Mouse (Mus musculus) bone marrow macrophage, adult 2 months (primary cell): Measurements from ENCODE around the gene Kcnj2. TPM values are rescaled to one million over a fixed set of nuclear protein-coding genes. Genes with fewer than 3 reads are reported as not detected.

Experiments
- H3K27ac ChIP-seq: 2 replicates; pipeline ENCODE4 v1.5.1; 2012; ENCODE audit warnings: low read depth, low read length; ENCODE audit not compliant: insufficient read depth
- H3K4me1 ChIP-seq: 2 replicates; pipeline ENCODE4 v1.6.1; 2012; ENCODE audit warnings: low read length; ENCODE audit not compliant: control insufficient read depth, insufficient read depth
- H3K4me3 ChIP-seq: 2 replicates; pipeline ENCODE4 v1.5.1; 2012; ENCODE audit warnings: mild to moderate bottlenecking, low read length, moderate library complexity; ENCODE audit not compliant: insufficient read depth
- CTCF ChIP-seq: IDR thresholded peaks from 2 replicates; pipeline ENCODE4 v1.5.1; 2012; ENCODE audit warnings: low read depth, mild to moderate bottlenecking, low read length, moderate library complexity
- POLR2A ChIP-seq: IDR thresholded peaks from 2 replicates; pipeline ENCODE4 v1.6.1; 2012; ENCODE audit warnings: mild to moderate bottlenecking, low read depth, low read length, borderline replicate concordance
- polyA plus RNA-seq: library from polyadenylated mRNA; stranded (reverse); fragments of >200 nt; gene quantifications from 2 replicates; pipeline ENCODE4 v1.2.4, GENCODE M21; 2012; ENCODE audit not compliant: missing spikeins, insufficient read depth, insufficient read length

Gene Kcnj2
- 48.4 and 48.8 TPM in 2 replicates for polyA plus RNA-seq

GRCm38 (mm10) chr11:111065635-111066298 lies at the start of gene Kcnj2:
Kcnj2 (plus strand) TSS chr11:111066164.
- TF ChIP-seq CTCF, result no peak
- TF ChIP-seq POLR2A, result no peak
- Histone ChIP-seq H3K27ac (peak within 1 kb of the TSS; percentile 80), H3K4me3 (peak within 1 kb of the TSS; percentile 68), H3K4me1 (peaks cover 16% of the 10 kb centered on the region)

DNA sequence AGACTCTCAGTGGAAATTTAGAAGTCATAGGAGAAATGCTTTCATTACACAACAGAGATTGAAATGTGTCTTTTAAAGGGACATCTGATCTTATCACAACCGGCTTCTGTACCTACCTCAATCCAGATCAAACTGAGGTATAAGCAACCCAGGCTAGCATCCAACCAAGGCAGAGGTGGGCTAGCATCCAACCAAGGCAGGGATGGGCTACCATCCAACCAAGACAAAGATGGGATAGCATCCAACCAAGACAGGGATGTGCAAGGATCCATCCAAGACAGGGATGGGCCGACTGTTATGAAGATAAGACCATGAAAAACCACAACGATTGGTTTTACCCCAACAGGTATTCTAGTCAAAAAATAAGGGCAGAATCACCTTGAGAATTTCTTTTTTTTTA lies 49.8 kb upstream of the Kcnj2 start:
- Histone ChIP-seq H3K4me3 (no peak overlapping the region), H3K4me1 (no peaks in the 10 kb centered on the region), H3K27ac (no peak overlapping the region)
- no peak for TF ChIP-seq CTCF
- TF ChIP-seq POLR2A, result no peak

DNA sequence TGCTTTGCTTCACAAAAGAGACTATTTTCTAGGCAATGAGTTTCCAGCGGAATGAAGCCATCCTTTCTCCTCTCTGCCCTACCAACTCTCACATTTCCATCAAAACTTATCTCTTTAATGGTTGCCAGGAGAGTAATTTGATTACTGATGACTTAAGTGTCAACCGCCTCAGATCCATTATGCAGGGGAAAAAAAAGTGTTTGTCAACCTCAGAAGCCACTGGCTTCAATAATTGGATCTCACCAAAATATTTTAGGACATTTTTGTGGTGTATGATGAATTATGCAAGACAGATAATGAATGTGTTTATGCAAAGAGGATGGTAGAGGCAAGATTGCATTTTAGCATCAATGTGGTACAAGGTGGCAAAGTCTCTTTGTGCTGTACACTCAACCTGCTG lies 45.8 kb upstream of the Kcnj2 start:
- no peak for TF ChIP-seq CTCF
- TF ChIP-seq POLR2A, result no peak
- Histone ChIP-seq H3K27ac (no peak overlapping the region), H3K4me1 (no peaks in the 10 kb centered on the region), H3K4me3 (no peak overlapping the region)

GRCm38 (mm10) chr11:111022681-111023281 lies 43.2 kb upstream of the Kcnj2 start:
- no peaks in the 10 kb centered on the region for H3K4me1 ChIP-seq
- H3K4me3 ChIP-seq, result no peak overlapping the region
- TF ChIP-seq CTCF (no peak), POLR2A (no peak)
- no peak overlapping the region for H3K27ac ChIP-seq

- H3K4me1 ChIP-seq, result no peaks in the 10 kb centered on the region
- no peak for TF ChIP-seq POLR2A
- TF ChIP-seq CTCF, result no peak
- H3K27ac ChIP-seq, result no peak overlapping the region
- H3K4me3 ChIP-seq, result no peak overlapping the region
Measured at GRCm38 (mm10) chr11:111042175-111042574, 23.8 kb upstream of the Kcnj2 start.

DNA sequence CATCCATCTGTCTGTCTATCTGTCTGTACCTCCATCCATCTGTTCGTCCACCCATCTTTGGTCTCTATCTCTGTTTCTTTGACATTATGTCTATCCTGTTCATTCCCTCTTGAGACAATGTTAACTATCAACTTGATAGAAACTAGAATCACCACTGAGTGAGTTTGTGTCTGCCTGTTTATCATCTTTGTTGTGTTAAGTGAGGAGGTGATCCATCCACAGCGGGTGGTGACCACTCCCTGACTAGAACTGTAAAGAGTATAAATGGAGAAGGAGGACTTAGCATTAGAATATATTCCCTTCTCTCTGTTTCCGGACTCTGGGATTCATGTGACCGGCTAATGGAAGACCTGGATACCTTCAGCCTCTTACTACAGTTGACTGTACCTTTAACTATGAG lies 22.7 kb upstream of the Kcnj2 start:
- no peaks in the 10 kb centered on the region for H3K4me1 ChIP-seq
- no peak overlapping the region for H3K27ac ChIP-seq
- H3K4me3 ChIP-seq, result no peak overlapping the region
- no peak for TF ChIP-seq CTCF
- no peak for TF ChIP-seq POLR2A

GRCm38 (mm10) chr11:111054252-111054651 lies 11.7 kb upstream of the Kcnj2 start:
- Histone ChIP-seq H3K27ac (no peak overlapping the region; the same call in 1 of the 2 replicates), H3K4me3 (no peak overlapping the region), H3K4me1 (peaks cover 27% of the 10 kb centered on the region)
- TF ChIP-seq CTCF (no peak), POLR2A (no peak)

- Histone ChIP-seq H3K4me3 (no peak overlapping the region), H3K4me1 (peaks cover 27% of the 10 kb centered on the region), H3K27ac (no peak overlapping the region)
- TF ChIP-seq CTCF (no peak), POLR2A (no peak)
Measured at GRCm38 (mm10) chr11:111054854-111055822, 10.8 kb upstream of the Kcnj2 start.

DNA sequence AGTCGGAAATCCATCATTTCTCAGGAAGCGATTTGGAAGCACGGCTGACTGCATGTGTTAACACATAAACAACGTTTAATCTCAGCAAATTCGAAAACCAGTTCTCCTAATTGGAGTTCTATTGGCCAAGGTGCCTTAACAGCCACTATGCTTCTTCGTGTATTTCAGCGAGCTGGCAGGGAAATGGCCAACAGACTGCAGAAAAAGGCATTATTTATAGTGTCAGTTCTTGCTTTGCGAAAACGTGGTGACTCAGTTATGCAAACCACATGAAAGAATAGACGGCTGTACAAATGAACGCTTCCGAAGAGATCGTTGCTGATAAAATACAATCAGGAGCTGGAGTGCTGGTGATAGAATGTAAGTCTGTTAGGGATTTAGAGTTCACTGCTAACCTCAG lies 9.9 kb upstream of the Kcnj2 start:
- TF ChIP-seq POLR2A, result no peak
- TF ChIP-seq CTCF, result no peak
- H3K27ac ChIP-seq, result no peak overlapping the region
- peaks cover 26% of the 10 kb centered on the region for H3K4me1 ChIP-seq

More for the DNA sequence above, 9.9 kb upstream of the Kcnj2 start:
- H3K4me3 ChIP-seq, result no peak overlapping the region
